Mouse (Mus musculus) heart, embryonic 11.5 days (tissue): ENCODE data around the gene Tmem119. TPM values are rescaled to one million over a fixed set of nuclear protein-coding genes. Genes with fewer than 3 reads are reported as not detected.

Source experiments
- ATAC-seq: fragments of 200-750 bp; cut with Nextera tagmentation; replicated peaks from 2 replicates; pipeline ENCODE4 v1.8.0; 2017; ENCODE audit warnings: moderate library complexity; ENCODE audit not compliant: insufficient number of reproducible peaks, low FRiP score, low TSS enrichment
- H3K27ac ChIP-seq: fragments of 300-500 bp; sonication (generic); 2 replicates; pipeline ENCODE4 v1.5.1; 2014; ENCODE audit warnings: mild to moderate bottlenecking, low read depth, low read length
- H3K27me3 ChIP-seq: fragments of 300-500 bp; sonication (generic); 2 replicates; pipeline ENCODE4 v1.6.1; 2014; ENCODE audit warnings: mild to moderate bottlenecking, low read length, mixed read lengths; ENCODE audit not compliant: control insufficient read depth, insufficient read depth
- H3K36me3 ChIP-seq: fragments of 300-500 bp; sonication (generic); 2 replicates; pipeline ENCODE4 v1.6.1; 2014; ENCODE audit warnings: mild to moderate bottlenecking, low read length, moderate library complexity, mixed read lengths; ENCODE audit not compliant: control insufficient read depth, insufficient read depth
- H3K4me1 ChIP-seq: fragments of 300-500 bp; sonication (generic); 2 replicates; pipeline ENCODE4 v1.6.1; 2014; ENCODE audit warnings: low read length; ENCODE audit not compliant: control insufficient read depth, insufficient read depth
- H3K4me2 ChIP-seq: fragments of 300-500 bp; sonication (generic); 2 replicates; pipeline ENCODE4 v1.6.1; 2014; ENCODE audit warnings: mild to moderate bottlenecking, moderate library complexity
- H3K4me3 ChIP-seq: fragments of 300-500 bp; sonication (generic); 2 replicates; pipeline ENCODE4 v1.5.1; 2014; ENCODE audit warnings: low read depth, low read length
- H3K9ac ChIP-seq: fragments of 300-500 bp; sonication (generic); 2 replicates; pipeline ENCODE4 v1.6.1; 2014; ENCODE audit warnings: mild to moderate bottlenecking, low read depth, low read length, moderate library complexity
- H3K9me3 ChIP-seq: fragments of 300-500 bp; sonication (generic); replicated peaks from 2 replicates; pipeline ENCODE4 v1.6.1; 2016; ENCODE audit warnings: low read length; ENCODE audit not compliant: control insufficient read depth
- WGBS: fragments of 180-500 bp; shearing (Covaris S2); extraction: QIAGEN DNeasy Blood & Tissue Kit; methylation state at CpG from one replicate; pipeline ENCODE4 v1.1.7; 2014; ENCODE audit not compliant: insufficient replicate concordance; 5-methylcytosine and 5-hydroxymethylcytosine counted together
- polyA plus RNA-seq: library from polyadenylated mRNA; unstranded; fragments of >200 nt; fragmentation: Nextera tagmentation; extraction: Ambion mirVana; gene quantifications from 2 replicates; pipeline ENCODE4 v1.2.1, GENCODE M21; 2014

Gene Tmem119
- polyA plus RNA-seq, 1 experiment from 2014 or later, result 11.7 TPM

- H3K4me3 ChIP-seq, result no peak overlapping the region
- H3K9ac ChIP-seq, result no peak overlapping the region
- no peaks in the 10 kb centered on the region for H3K9me3 ChIP-seq
- H3K4me1 ChIP-seq, result peaks cover 5% of the 10 kb centered on the region; the same call in 1 of the 2 replicates
- peaks cover 2% of the 10 kb centered on the region; the same call in 1 of the 2 replicates for H3K27me3 ChIP-seq
- ATAC-seq, result no peak
- H3K4me2 ChIP-seq, result no peak overlapping the region
- H3K36me3 ChIP-seq, result no peaks in the 10 kb centered on the region
- no peak overlapping the region for H3K27ac ChIP-seq
- 26% methylated on average over 10 of the region's 10 CpGs for WGBS
Observed at GRCm38 (mm10) chr5:113806414-113806813, 6.1 kb upstream of the Tmem119 start.

DNA sequence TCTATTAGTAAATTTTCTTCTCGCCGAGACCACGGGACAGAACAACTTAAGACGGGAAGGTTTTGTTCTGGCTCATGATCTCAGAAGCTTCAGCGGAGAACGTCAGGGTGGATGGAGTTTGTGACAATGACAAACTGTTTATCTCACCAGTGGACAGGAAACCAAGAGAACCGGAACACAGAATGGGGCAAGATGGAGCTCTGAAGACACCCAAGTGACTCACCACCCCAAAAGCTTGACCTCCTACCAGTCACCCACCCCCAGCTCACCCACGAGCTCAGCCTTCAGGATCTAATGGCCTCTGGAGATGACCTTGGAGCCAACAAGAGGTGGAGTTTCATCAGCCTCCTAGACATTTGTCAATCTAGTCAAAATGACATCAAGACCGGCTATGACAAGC is 5.0 kb upstream of the Tmem119 start:
- Histone ChIP-seq H3K9ac (no peak overlapping the region), H3K27ac (no peak overlapping the region), H3K4me2 (no peak overlapping the region), H3K36me3 (no peaks in the 10 kb centered on the region), H3K4me1 (peaks cover 10% of the 10 kb centered on the region), H3K9me3 (no peaks in the 10 kb centered on the region), H3K27me3 (peaks cover 2% of the 10 kb centered on the region; the same call in 1 of the 2 replicates), H3K4me3 (no peak overlapping the region)
- WGBS, result 89% methylated on average over 9 of the region's 9 CpGs
- ATAC-seq, result no peak

GRCm38 (mm10) chr5:113804395-113804966 is 4.2 kb upstream of the Tmem119 start:
- no peak overlapping the region for H3K27ac ChIP-seq
- no peak for ATAC-seq

DNA sequence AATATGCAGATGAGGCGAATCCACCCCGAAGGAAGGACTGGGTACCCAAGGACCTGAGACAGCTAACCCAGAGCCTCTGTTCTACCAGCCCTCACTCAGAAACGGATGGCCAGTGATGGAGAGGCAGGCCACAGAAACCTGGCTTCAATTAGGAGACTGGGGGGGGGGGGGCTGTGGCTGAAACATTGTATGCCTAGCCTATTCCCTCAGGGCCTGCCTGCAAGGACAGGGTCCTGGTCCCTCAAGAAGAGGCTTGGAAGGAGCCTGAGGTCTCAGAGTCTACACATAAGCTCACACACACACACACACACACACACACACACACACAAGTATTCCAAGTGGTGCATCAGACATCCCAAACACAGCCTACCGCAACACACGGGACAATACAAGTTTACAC is 625 bp downstream of the Tmem119 start:
- Histone ChIP-seq H3K27me3 (peaks cover 12% of the 10 kb centered on the region), H3K36me3 (no peaks in the 10 kb centered on the region; the same call in 1 of the 2 replicates), H3K9me3 (no peaks in the 10 kb centered on the region), H3K27ac (peak overlapping the region; percentile 59), H3K4me1 (peaks cover 23% of the 10 kb centered on the region), H3K9ac (no peak overlapping the region), H3K4me3 (peak overlapping the region; percentile 25), H3K4me2 (peak overlapping the region; percentile 58)
- WGBS, result 40% methylated on average over 5 of the region's 5 CpGs
- no peak for ATAC-seq

More at GRCm38 (mm10) chr5:113804395-113804966, 4.2 kb upstream of the Tmem119 start:
- Histone ChIP-seq H3K4me3 (no peak overlapping the region), H3K36me3 (no peaks in the 10 kb centered on the region), H3K27me3 (peaks cover 2% of the 10 kb centered on the region; the same call in 1 of the 2 replicates), H3K9ac (no peak overlapping the region), H3K4me2 (no peak overlapping the region), H3K4me1 (peaks cover 13% of the 10 kb centered on the region), H3K9me3 (no peaks in the 10 kb centered on the region)
- WGBS, result 59% methylated on average over 7 of the region's 7 CpGs

- Histone ChIP-seq H3K4me3 (no peak overlapping the region), H3K36me3 (no peaks in the 10 kb centered on the region; the same call in 1 of the 2 replicates), H3K9me3 (no peaks in the 10 kb centered on the region), H3K4me2 (peak overlapping the region; percentile 58), H3K4me1 (peaks cover 23% of the 10 kb centered on the region), H3K9ac (no peak overlapping the region), H3K27me3 (peaks cover 15% of the 10 kb centered on the region), H3K27ac (no peak overlapping the region)
- no peak for ATAC-seq
- whole genome bisulfite sequencing, result 73% methylated on average over 9 of the region's 9 CpGs
Observed at GRCm38 (mm10) chr5:113798525-113798924, 1.8 kb downstream of the Tmem119 start.

- ATAC-seq, result no peak
- peaks cover 15% of the 10 kb centered on the region for H3K27me3 ChIP-seq
- 15% methylated on average over 19 of the region's 19 CpGs for WGBS
- H3K4me1 ChIP-seq, result peaks cover 23% of the 10 kb centered on the region
- peak overlapping the region; percentile 71 for H3K27ac ChIP-seq
- peak overlapping the region; percentile 36; the same call in 1 of the 2 replicates for H3K9ac ChIP-seq
- H3K36me3 ChIP-seq, result no peaks in the 10 kb centered on the region; the same call in 1 of the 2 replicates
- H3K4me2 ChIP-seq, result peak overlapping the region; percentile 43
- peak overlapping the region; percentile 5; the same call in 1 of the 2 replicates for H3K4me3 ChIP-seq
- no peaks in the 10 kb centered on the region for H3K9me3 ChIP-seq
Observed at GRCm38 (mm10) chr5:113797149-113797882, 3.0 kb downstream of the Tmem119 start.

- H3K27me3 ChIP-seq, result peaks cover 15% of the 10 kb centered on the region
Observed at GRCm38 (mm10) chr5:113796401-113797148, 3.7 kb downstream of the Tmem119 start.

More at GRCm38 (mm10) chr5:113796401-113797148, 3.7 kb downstream of the Tmem119 start:
- peak overlapping the region; percentile 71 for H3K27ac ChIP-seq
- no peak for ATAC-seq
- peak overlapping the region; percentile 43 for H3K4me2 ChIP-seq
- H3K36me3 ChIP-seq, result no peaks in the 10 kb centered on the region; the same call in 1 of the 2 replicates
- H3K9me3 ChIP-seq, result no peaks in the 10 kb centered on the region
- peak overlapping the region; percentile 44; the same call in 1 of the 2 replicates for H3K9ac ChIP-seq
- WGBS, result 11% methylated on average over 13 of the region's 13 CpGs
- H3K4me1 ChIP-seq, result peaks cover 23% of the 10 kb centered on the region
- H3K4me3 ChIP-seq, result peak overlapping the region; percentile 5; the same call in 1 of the 2 replicates
